Mouse (Mus musculus) heart, adult 8-10 months (tissue): Measurements from ENCODE around the gene Fabp2. TPM values are rescaled to one million over a fixed set of nuclear protein-coding genes. Genes with fewer than 3 reads are reported as not detected.

Experiments
- DNase-seq: peaks from one replicate; pipeline ENCODE4 v3.0.0; 2022; ENCODE audit warnings: low spot score
- total RNA-seq, 4 experiments: library from RNA; stranded (reverse); gene quantifications; 2 replicates each; pipeline ENCODE4 v1.2.4; 2022

Gene Fabp2
- not detected for total RNA-seq

DNA sequence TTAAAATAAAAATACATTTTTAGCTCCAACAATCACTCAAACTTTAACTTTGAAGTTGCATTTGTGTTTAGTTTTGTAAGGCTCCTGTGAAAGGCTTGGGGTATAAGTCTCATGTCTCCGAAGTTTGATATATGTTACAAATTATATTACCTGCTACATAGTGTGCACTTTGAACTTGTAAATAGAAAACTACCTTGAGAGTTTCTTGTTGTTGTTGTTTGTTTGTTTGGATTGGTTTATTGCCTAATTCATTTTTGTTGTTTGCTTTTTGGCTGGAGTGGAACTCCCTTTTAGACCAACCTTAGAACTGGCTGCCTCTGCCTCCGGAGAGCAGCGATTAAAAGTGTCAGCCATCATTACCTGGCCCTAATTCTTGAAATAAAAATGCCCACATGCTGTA lies at the start of gene Fabp2:
Fabp2 (plus strand) TSS at position 301 of the 400 bp plus-strand sequence.
- DNase-seq, result no peak

DNA sequence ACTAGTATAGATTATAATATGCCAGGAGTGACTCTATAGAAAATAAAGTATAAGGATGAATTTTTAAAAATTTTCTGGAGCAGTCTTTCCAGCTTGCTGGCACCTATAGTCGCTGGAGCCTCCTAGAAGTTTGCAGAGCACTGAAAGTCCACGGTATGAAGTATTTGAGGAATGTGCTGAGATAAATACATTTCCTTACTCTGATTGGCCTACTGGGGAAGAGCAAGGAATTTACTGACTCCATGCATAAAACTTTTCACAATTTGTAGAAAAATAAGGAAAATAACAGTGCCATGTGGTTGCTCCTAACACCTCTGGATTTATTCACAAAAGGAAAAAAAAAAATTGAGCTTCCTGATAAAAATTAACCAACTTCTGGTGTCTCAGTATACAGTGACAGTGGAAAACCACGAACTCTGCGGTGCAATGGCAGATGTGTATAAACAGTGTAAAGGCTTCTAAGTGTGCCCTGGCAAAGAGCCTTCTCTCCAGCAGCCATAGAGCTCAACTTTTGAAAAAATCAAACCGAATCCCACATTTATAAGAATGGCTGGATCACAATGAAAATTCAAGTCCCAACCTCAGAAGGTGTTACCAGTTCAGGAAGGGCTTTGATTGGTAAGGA lies 46.4 kb upstream of the Fabp2 start:
- no peak for DNase-seq

GRCm38 (mm10) chr3:122855149-122855548 lies 39.7 kb upstream of the Fabp2 start:
- no peak for DNase-seq

- DNase-seq, result no peak
These were observed 35.0 kb upstream of the Fabp2 start for GRCm38 (mm10) chr3:122859829-122860228.

- no peak for DNase-seq
These were observed 34.0 kb upstream of the Fabp2 start for GRCm38 (mm10) chr3:122860573-122861498.

- no peak for DNase-seq
These were observed 29.8 kb upstream of the Fabp2 start for GRCm38 (mm10) chr3:122865092-122865491.

DNA sequence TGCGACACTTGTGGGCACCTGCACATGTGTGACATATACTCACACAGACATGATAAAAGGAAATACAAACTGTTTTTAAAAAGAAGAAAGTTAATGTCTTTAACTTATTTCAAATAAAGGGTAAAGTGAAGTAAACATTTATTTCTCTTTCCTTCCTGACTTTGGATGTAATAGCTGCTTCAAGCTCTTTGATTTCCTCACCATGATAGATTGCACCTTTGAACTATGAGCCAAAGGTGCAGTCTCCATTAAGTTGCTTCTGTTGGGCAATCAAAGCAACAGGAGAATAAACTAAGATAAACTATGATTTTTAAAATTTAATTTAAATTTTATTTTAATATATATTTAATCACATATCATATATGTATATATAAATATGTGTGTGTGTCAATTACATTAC lies 26.6 kb upstream of the Fabp2 start:
- no peak for DNase-seq

GRCm38 (mm10) chr3:122871596-122871995 lies 23.3 kb upstream of the Fabp2 start:
- no peak for DNase-seq

GRCm38 (mm10) chr3:122876870-122877269 lies 18.0 kb upstream of the Fabp2 start:
- no peak for DNase-seq

DNA sequence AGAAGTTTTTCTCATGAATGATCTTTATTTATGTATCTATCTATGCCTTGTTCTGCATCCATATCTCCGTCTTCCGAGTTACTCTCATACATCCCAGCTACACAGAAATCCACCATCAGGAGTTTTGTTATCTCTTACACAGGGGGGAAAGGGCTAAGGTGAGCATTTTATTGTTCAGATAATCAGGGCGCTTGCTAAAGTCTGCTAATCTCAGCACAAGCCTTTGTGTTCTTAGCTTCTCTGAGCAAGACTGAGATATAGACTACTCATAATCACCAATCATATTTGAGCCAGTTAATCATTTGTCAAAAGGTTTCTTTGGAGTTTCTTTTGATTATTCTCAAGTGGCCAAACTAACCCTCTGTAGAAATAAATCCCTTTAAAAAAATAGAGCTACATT lies 17.3 kb upstream of the Fabp2 start:
- DNase-seq, result no peak

DNA sequence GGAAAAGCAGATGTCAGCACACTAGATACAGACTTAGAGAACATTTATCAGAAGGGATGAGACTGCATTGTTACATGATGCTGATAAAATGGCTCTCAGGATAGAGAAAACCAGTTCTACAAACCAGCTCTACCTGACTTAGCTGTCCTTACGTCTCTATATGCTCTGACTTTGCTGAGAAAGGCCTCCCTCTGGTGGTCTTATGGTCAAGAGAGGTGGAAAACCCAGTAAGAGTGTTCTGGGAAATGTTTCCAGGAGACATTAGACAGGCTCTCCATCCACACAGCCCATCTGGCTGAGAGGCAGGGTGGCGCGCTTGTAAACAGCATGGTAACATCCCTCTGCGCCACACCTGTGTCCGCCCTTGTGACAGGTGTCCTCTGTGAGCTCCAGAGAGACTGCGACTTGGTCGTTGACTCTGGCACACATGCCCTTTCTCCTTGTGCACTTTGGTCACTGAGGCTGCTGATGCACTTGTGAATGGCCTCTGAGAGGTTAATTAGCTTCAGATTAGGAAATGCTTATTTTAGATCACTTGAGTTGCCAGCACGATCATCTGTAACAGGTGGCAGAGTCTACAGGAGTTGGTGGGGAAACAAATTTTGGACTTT lies 16.1 kb upstream of the Fabp2 start:
- no peak for DNase-seq

DNA sequence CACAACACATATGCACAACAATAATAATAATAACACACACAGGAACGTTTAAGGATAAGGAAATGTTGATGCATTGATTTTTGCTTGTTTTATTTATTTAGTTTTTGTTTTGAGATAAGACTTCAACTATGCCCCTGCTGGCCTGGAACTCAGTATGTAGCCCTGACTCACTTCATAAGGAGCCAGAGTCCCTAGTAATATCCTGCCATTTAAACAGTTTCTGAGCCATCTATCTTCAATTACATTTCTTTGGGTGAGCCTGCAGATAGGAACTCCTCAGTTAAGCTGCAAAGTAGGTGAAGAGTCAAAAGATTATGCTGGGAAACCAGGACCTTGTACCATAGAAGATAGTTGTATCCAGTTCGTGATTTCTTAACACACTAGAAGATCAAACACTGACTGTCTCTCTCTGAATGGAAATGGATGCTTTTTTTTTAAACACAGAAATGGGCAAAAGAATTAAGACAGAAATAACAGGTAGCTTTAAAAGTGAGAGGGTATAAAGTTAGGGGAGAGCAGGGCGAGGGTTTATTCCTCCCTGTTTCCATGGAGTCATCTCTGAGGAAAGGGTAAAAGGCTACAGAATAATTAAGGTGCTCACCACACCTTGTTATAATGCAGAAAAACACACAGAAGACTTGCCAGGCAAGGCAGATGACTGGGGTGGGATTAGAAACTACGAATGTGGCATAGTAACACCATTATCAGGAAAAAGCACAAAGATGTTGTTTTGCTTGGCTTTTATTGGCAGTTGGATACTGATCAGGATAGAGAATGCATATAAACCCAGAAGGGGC lies 7.2 kb upstream of the Fabp2 start:
- no peak for DNase-seq

DNA sequence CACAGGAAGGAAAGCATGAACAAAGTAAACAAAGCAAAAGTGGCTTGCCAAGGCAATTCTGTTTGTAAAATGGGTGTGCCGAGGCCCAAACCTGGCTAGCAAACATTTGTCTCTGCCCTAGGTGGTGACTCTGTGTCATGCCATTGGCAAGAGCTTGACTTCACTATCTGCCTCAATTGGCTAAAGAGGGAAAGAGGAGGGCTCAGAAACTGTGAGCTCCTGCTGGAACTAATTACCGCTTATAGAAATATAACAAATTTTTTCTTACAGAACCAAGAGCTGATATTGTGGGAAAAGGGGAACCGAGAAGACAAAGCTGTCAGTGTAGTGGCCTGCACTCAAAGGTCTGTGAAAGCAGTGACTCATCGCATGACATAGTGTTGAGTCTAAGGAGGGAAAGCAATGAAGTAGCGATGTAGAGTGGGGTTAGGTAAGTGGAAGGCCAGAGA lies 6.5 kb upstream of the Fabp2 start:
- peak; percentile 0 for DNase-seq

DNA sequence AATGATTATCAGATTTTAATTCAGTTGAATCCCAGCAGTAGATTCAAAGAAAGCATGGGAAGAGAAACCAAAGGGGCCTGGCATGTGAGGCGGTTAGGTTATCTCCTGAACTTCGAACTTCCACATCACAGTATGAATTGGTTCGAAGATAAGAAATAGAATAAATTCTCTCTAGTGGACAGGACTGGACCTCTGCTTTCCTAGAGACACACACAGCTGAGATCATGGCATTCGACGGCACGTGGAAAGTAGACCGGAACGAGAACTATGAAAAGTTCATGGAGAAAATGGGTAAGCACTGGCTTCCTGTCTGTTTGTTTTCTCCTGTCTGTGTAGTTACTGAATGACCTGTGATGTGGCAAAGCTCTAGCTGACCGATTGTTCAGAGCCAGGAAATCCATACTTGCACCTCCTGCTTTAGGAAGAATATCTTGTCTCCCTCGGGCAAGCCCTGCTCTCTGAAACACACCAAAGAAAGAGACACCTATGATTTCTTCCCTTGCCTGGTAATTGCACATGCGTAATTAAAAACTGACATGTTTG lies 388 bp downstream of the Fabp2 start:
- no peak for DNase-seq

DNA sequence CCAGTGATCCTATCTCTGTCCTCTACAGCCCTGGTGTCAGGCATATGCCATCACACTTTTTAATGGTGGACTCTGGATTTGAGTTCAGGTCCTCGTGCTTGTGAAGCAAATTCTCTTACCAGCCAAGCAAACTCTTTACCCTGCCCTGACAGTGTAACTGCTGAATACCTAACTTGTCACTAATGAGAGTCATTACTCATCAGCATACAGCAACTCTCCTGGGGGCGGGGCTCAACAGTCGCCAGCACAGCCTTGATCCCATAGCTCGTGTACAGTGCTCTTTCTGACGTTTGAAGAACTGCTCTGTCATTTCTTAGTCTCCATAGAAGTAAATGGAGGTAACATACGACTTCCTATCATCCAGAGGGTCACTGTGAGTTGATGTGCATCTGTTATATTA lies 3.4 kb downstream of the Fabp2 start:
- DNase-seq, result no peak

GRCm38 (mm10) chr3:122903746-122904433 lies 9.0 kb downstream of the Fabp2 start:
- no peak for DNase-seq

- DNase-seq, result no peak
These were observed 13.0 kb downstream of the Fabp2 start for GRCm38 (mm10) chr3:122907841-122908240.

DNA sequence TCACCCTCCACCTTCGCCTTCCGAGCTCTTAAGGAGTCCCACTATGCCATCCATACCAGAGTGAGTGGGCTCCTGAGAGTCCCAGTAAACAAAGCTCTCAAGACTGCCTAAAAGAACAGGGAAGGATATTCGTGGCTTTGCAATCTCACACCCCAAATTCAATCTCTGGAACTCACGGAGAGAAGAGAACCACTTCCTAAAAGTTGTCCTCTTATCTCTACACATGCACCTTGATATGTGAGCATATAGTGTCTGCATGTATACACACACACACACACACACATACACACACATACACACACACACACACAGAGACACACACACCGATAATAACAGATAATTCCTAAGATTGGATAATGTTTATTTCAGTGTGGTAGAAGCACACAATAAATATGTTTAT lies 20.6 kb downstream of the Fabp2 start:
- DNase-seq, result no peak

DNA sequence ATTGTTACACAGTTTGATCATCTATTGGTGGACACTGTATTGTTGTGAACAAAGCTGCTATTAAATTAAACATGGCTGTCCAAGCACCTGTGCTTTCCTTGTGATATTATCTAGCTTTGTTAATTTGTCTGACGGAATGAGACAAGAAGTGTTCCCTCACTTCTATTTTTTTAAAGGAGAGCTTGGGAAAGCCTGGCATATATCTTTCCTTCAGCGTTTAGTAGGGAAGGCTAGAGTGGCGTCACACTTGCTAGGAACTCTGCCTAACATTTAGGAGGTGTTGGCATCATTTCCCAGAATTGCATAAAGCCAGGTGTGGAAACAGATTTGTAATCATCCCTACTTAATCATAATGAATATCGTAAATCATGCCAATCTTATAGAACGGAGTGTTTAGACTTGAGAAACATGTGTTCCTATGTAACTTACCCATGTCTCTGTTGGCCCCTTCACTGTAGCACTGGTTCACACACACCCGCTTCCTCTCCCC lies 21.4 kb downstream of the Fabp2 start:
- DNase-seq, result no peak

DNA sequence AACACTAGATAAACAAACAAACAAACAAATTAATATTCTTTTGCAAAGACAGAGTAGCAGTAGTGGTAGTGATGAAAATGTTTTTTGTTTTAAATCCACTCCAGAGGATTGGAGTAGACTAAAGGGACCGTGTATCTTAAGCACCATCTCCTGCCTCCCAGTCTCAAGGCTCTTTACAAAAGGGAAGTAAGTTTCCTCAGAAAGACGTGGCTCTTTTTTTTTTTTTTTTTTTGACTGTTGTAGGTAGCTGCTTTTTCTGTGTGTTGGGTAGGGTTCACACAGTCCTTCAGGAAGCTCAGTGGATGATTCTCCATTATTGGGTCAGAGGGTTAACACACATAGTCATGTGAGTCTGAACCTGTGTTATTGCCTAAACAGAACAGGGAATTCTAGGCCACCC lies 23.8 kb downstream of the Fabp2 start:
- DNase-seq, result no peak

- no peak for DNase-seq
These were observed 24.4 kb downstream of the Fabp2 start, which contains the start of gene Gm10959 for GRCm38 (mm10) chr3:122919260-122919659. Gm10959 (minus strand) TSS chr3:122919360.
